Mouse (Mus musculus): Measurements from ENCODE around the gene Prkg2. TPM values are rescaled to one million over a fixed set of nuclear protein-coding genes. Genes with fewer than 3 reads are reported as not detected.

The Prkg2 gene
- polyA plus RNA-seq, 1 experiment: 5.3 TPM

DNA sequence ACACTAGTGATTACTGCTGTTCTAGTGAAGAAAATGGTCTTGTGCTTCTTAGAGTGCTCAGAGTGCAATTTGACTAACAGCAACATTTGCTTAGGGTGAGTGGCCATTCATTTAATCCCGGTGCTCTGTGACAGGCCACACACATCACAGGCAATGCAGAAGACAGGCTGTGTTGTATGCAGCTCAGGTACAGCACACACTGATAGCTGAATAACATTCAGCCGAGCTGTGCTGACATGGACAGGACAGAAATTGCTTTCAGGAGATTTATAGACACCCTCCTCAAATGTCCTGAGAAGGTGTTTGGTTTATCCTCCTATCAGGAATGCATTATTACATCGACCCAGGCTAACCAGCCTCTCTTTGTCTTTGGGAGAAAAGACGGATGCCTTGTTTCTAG, 99.3 kb downstream of the Prkg2 start:
- H3K27ac ChIP-seq (ENCODE audit: insufficient read depth, low read length): no peak overlapping the region
- H3K4me1 ChIP-seq (ENCODE audit: control insufficient read depth, insufficient read depth, low read length): no peaks in the 10 kb centered on the region
- H3K4me3 ChIP-seq (ENCODE audit: insufficient read depth, low read length): no peak overlapping the region
- TF ChIP-seq CTCF (IDR thresholded peaks at IDR 0.05; ENCODE audit: extremely low read depth, insufficient read depth, low read length) (no peak), POLR2A (IDR thresholded peaks at IDR 0.05; ENCODE audit: extremely low read depth, insufficient read depth, low read length) (no peak)

DNA sequence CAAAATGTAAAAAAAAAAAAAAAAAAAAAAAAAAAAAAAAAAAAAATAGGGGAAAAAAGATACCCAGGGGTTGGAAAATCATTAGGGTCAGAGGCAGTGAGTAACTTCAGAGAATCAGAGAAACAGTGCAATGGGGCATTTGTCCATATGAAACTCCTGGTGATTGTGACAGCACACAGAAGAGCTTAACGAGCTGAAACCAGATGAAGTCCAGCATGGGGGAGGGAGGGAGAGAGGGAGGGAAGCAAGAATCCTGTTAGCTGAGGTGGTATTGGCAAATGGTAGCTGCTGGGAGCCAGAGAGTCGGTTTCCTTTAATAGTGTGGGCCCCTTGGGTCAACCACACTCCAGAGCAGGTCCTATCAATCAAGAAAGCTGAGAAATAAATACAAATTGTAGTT, 100.5 kb downstream of the Prkg2 start:
- no peak for TF ChIP-seq POLR2A (IDR thresholded peaks at IDR 0.05; ENCODE audit: extremely low read depth, insufficient read depth, low read length)
- TF ChIP-seq CTCF (IDR thresholded peaks at IDR 0.05; ENCODE audit: extremely low read depth, insufficient read depth, low read length): no peak
- Histone ChIP-seq H3K4me3 (ENCODE audit: insufficient read depth, low read length) (no peak overlapping the region), H3K27ac (ENCODE audit: insufficient read depth, low read length) (no peak overlapping the region), H3K4me1 (ENCODE audit: control insufficient read depth, insufficient read depth, low read length) (no peaks in the 10 kb centered on the region)

DNA sequence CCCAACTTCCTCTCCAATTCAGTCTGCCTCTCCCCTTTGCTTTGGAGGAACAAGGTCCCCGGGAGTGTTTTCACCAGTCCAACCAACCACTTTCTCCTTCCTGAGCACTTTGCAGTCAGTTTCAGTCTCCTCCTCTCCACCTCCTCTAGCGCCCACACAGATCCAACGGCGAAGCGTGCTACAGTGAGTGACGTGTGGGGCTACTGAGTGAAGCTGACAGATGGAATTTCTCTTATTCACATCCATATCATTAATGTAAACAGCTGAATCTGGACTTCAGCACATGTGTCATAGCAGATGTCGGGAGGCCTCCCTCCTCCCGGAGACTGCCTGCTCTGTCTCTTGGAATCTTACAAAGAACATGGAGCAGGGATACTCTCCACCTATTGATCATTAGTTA, 101.2 kb downstream of the Prkg2 start:
- TF ChIP-seq POLR2A (IDR thresholded peaks at IDR 0.05; ENCODE audit: extremely low read depth, insufficient read depth, low read length) (no peak), CTCF (IDR thresholded peaks at IDR 0.05; ENCODE audit: extremely low read depth, insufficient read depth, low read length) (no peak)
- no peak overlapping the region for H3K4me3 ChIP-seq (ENCODE audit: insufficient read depth, low read length)
- no peak overlapping the region for H3K27ac ChIP-seq (ENCODE audit: insufficient read depth, low read length)
- no peaks in the 10 kb centered on the region for H3K4me1 ChIP-seq (ENCODE audit: control insufficient read depth, insufficient read depth, low read length)

DNA sequence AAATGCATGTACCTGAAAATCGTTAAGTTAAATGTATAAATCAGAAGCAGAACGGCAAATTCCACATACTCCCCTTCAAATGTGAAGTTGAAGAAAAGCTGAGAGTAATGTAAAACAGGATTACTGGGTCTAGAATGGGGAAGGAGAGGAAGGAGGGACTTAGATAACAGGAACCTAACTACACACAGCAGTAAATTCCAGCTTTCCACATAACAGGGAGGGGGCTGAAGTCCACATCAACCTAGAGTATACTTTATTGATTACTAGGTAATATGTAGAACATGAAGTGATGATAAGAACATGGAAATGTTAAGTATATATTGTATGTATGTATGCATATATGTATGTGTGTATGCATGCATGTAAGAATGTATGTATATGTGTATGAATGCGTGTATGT, 114.2 kb downstream of the Prkg2 start:
- no peak overlapping the region for H3K4me3 ChIP-seq (ENCODE audit: insufficient read depth, low read length)
- no peak overlapping the region for H3K27ac ChIP-seq (ENCODE audit: insufficient read depth, low read length)
- H3K4me1 ChIP-seq (ENCODE audit: control insufficient read depth, insufficient read depth, low read length): no peaks in the 10 kb centered on the region
- TF ChIP-seq CTCF (IDR thresholded peaks at IDR 0.05; ENCODE audit: extremely low read depth, insufficient read depth, low read length) (no peak), POLR2A (IDR thresholded peaks at IDR 0.05; ENCODE audit: extremely low read depth, insufficient read depth, low read length) (no peak)

DNA sequence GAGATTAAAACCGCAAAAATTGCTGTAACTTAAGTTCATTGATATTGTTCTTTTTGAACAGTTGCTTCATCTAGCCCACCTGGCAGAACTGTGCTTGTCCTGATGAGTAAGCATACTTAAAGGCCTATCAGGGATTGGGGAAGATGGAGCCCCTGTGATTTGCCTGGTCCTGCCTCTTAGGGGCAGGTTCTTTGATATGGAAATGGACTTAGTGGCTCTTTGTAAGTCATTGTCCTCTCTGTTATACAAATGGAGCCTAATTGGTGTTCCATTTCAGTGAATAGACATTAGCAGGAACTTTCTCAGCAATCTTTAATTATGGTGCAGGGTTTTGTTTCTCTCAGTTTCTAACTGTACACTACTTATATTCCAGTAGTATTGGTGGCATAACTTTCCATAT, 115.5 kb downstream of the Prkg2 start:
- H3K4me3 ChIP-seq (ENCODE audit: insufficient read depth, low read length): no peak overlapping the region
- TF ChIP-seq CTCF (IDR thresholded peaks at IDR 0.05; ENCODE audit: extremely low read depth, insufficient read depth, low read length): no peak
- no peak for TF ChIP-seq POLR2A (IDR thresholded peaks at IDR 0.05; ENCODE audit: extremely low read depth, insufficient read depth, low read length)
- no peak overlapping the region for H3K27ac ChIP-seq (ENCODE audit: insufficient read depth, low read length)
- no peaks in the 10 kb centered on the region for H3K4me1 ChIP-seq (ENCODE audit: control insufficient read depth, insufficient read depth, low read length)

DNA sequence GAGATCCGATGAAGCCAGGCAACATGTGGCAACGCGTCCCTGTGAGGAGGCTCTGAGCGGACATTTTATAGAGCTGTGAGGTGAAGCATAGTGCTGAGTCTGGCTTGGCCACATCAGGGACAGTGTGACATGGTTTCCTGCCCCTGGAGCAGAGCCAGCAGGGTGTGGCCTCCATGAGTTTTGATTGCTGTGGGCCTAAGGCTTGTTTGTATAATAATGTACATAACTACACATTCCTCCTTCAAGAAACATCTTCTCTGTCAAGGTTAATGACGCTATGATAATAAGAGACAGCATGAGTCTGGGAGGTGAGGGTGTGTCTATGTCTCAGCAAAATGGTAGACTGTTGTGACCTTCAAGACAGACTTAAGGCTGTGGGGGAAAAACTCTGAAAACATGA, 118.4 kb downstream of the Prkg2 start:
- TF ChIP-seq CTCF (IDR thresholded peaks at IDR 0.05; ENCODE audit: extremely low read depth, insufficient read depth, low read length) (no peak), POLR2A (IDR thresholded peaks at IDR 0.05; ENCODE audit: extremely low read depth, insufficient read depth, low read length) (no peak)
- H3K4me3 ChIP-seq (ENCODE audit: insufficient read depth, low read length): no peak overlapping the region
- no peaks in the 10 kb centered on the region for H3K4me1 ChIP-seq (ENCODE audit: control insufficient read depth, insufficient read depth, low read length)
- H3K27ac ChIP-seq (ENCODE audit: insufficient read depth, low read length): no peak overlapping the region

DNA sequence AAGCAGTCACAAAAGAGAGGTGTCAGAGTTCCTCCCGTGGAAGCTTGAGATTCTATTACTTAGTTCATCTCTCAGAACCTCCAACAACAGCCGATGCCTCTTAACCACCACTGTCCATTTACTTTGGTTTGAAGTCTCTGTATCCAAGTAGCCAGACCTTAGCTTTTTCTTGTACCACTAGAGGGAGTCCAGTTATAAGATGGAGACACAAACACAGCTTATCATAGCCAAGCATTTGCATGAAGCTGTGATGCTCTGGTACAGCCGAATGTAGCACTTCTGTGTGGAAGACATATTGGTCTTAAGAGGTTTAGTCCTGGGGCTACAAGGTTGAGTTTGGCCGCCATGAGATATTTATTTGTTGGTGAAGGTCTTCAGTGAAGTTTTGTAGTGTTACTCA, 134.8 kb downstream of the Prkg2 start:
- Histone ChIP-seq H3K4me3 (ENCODE audit: insufficient read depth, low read length) (no peak overlapping the region), H3K4me1 (ENCODE audit: control insufficient read depth, insufficient read depth, low read length) (no peaks in the 10 kb centered on the region), H3K27ac (ENCODE audit: insufficient read depth, low read length) (no peak overlapping the region)
- TF ChIP-seq POLR2A (IDR thresholded peaks at IDR 0.05; ENCODE audit: extremely low read depth, insufficient read depth, low read length) (no peak), CTCF (IDR thresholded peaks at IDR 0.05; ENCODE audit: extremely low read depth, insufficient read depth, low read length) (peak; percentile 42; the same call in 1 of the 2 replicates)

DNA sequence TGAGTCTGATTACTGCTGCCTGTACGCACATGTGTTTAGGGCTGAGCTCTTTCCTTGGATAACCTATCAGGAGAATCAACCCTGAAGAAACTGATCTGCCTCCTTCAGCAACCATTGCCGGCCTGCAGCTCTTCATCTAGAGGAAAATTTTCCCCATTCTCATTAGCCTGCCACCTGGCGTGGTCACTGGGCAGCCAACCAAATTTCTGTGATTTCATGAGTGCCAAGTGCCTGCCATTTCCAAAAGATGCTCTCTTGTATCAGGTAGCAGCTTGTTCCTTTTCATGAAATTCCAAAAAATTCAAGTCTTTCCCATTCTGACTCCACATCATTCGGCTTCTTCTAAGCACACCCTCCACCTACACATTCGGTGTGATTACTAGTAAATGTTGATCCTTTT, 136.2 kb downstream of the Prkg2 start:
- Histone ChIP-seq H3K4me3 (ENCODE audit: insufficient read depth, low read length) (no peak overlapping the region), H3K27ac (ENCODE audit: insufficient read depth, low read length) (no peak overlapping the region), H3K4me1 (ENCODE audit: control insufficient read depth, insufficient read depth, low read length) (no peaks in the 10 kb centered on the region)
- no peak for TF ChIP-seq POLR2A (IDR thresholded peaks at IDR 0.05; ENCODE audit: extremely low read depth, insufficient read depth, low read length)
- no peak for TF ChIP-seq CTCF (IDR thresholded peaks at IDR 0.05; ENCODE audit: extremely low read depth, insufficient read depth, low read length)

DNA sequence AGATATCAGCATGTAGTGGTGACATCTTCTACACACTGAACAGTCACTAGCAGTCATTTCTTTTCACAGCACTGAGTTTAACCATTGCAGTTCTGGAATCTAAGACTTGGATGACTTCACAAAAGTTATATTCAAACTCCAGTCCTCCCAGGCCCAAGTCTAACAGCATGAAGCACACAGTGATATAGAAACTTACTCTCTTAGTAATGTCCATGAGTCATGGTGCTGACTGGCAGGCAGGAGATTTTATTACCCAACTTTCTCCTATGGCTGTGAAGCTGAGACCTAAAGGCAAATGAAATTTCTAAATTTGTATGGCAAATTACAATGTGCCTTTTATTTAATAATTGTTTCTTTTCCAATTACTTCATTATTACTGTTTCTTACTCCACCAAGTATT, 139.2 kb downstream of the Prkg2 start:
- Histone ChIP-seq H3K27ac (ENCODE audit: insufficient read depth, low read length) (no peak overlapping the region), H3K4me3 (ENCODE audit: insufficient read depth, low read length) (no peak overlapping the region), H3K4me1 (ENCODE audit: control insufficient read depth, insufficient read depth, low read length) (no peaks in the 10 kb centered on the region)
- TF ChIP-seq POLR2A (IDR thresholded peaks at IDR 0.05; ENCODE audit: extremely low read depth, insufficient read depth, low read length) (no peak), CTCF (IDR thresholded peaks at IDR 0.05; ENCODE audit: extremely low read depth, insufficient read depth, low read length) (no peak)

DNA sequence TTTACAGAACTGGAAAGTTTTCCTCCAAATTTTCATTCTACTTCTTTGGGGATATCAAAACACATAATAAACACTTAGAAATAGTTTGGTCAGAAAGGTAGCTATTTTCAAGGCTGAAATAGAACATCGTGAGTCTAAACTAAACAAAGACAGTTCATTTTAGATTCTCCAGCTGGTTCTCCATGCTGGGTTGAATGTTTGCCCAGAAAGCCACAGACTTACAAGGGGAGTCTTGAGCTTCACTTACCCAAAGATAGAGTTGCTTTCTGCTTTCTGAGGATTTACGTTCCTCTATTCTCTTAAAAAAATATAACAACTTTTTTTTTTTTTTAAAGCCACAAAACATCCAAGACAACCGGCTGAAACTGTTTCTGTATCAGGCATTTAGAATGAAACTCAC, 142.9 kb downstream of the Prkg2 start:
- TF ChIP-seq POLR2A (IDR thresholded peaks at IDR 0.05; ENCODE audit: extremely low read depth, insufficient read depth, low read length) (no peak), CTCF (IDR thresholded peaks at IDR 0.05; ENCODE audit: extremely low read depth, insufficient read depth, low read length) (no peak)

More for the DNA sequence above, 142.9 kb downstream of the Prkg2 start:
- Histone ChIP-seq H3K27ac (ENCODE audit: insufficient read depth, low read length) (no peak overlapping the region), H3K4me3 (ENCODE audit: insufficient read depth, low read length) (no peak overlapping the region), H3K4me1 (ENCODE audit: control insufficient read depth, insufficient read depth, low read length) (no peaks in the 10 kb centered on the region)
